Mouse (Mus musculus): ENCODE data around the gene Pxn.

Gene Pxn

GRCm38 (mm10) chr5:115526456-115527202 lies 20.2 kb downstream of the Pxn start:
- no peak for DNase-seq (ENCODE audit: low spot score in 2 of 2)

- no peak for DNase-seq (ENCODE audit: low spot score in 2 of 2)
These were observed 21.7 kb downstream of the Pxn start for GRCm38 (mm10) chr5:115528128-115528527.

- no peak for DNase-seq (ENCODE audit: low spot score in 2 of 2)
These were observed 22.9 kb downstream of the Pxn start for GRCm38 (mm10) chr5:115529364-115529741.

GRCm38 (mm10) chr5:115529742-115530446 lies 23.4 kb downstream of the Pxn start:
- DNase-seq (ENCODE audit: low spot score in 2 of 2), result no peak

GRCm38 (mm10) chr5:115530447-115530809 lies 24.0 kb downstream of the Pxn start:
- DNase-seq (ENCODE audit: low spot score in 2 of 2), result peak in 1 of 2 experiments; percentile 45

- DNase-seq (ENCODE audit: low spot score in 2 of 2), result peak in 1 of 2 experiments; percentile 84
These were observed 25.3 kb downstream of the Pxn start for GRCm38 (mm10) chr5:115531671-115532270.

- no peak for DNase-seq (ENCODE audit: low spot score in 2 of 2)
These were observed 27.8 kb downstream of the Pxn start for GRCm38 (mm10) chr5:115534290-115534731.

- no peak for DNase-seq (ENCODE audit: low spot score in 2 of 2)
These were observed 28.4 kb downstream of the Pxn start for GRCm38 (mm10) chr5:115534856-115535255.

GRCm38 (mm10) chr5:115535635-115536034 lies 29.2 kb downstream of the Pxn start:
- peak in 1 of 2 experiments; percentile 54 for DNase-seq (ENCODE audit: low spot score in 2 of 2)

GRCm38 (mm10) chr5:115538017-115538692 lies 31.7 kb downstream of the Pxn start:
- DNase-seq (ENCODE audit: low spot score in 2 of 2), result no peak

- peak; percentile 85 to 93 for DNase-seq (ENCODE audit: low spot score in 2 of 2)
These were observed 32.2 kb downstream of the Pxn start for GRCm38 (mm10) chr5:115538693-115539043.

- no peak for DNase-seq (ENCODE audit: low spot score in 2 of 2)
These were observed 36.3 kb downstream of the Pxn start for GRCm38 (mm10) chr5:115542635-115543384.

- DNase-seq (ENCODE audit: low spot score in 2 of 2), result no peak
These were observed 37.2 kb downstream of the Pxn start for GRCm38 (mm10) chr5:115543509-115544253.

- DNase-seq (ENCODE audit: low spot score in 2 of 2), result no peak
These were observed 38.2 kb downstream of the Pxn start for GRCm38 (mm10) chr5:115544655-115545185.

GRCm38 (mm10) chr5:115545636-115546035 lies 39.2 kb downstream of the Pxn start:
- no peak for DNase-seq (ENCODE audit: low spot score in 2 of 2)

- no peak for DNase-seq (ENCODE audit: low spot score in 2 of 2)
These were observed 40.1 kb downstream of the Pxn start for GRCm38 (mm10) chr5:115546536-115546935.

GRCm38 (mm10) chr5:115547014-115547413 lies 40.5 kb downstream of the Pxn start:
- no peak for DNase-seq (ENCODE audit: low spot score in 2 of 2)

GRCm38 (mm10) chr5:115547421-115547820 lies 40.9 kb downstream of the Pxn start:
- no peak for DNase-seq (ENCODE audit: low spot score in 2 of 2)

- DNase-seq (ENCODE audit: low spot score in 2 of 2), result no peak
These were observed 42.2 kb downstream of the Pxn start for GRCm38 (mm10) chr5:115548501-115549285.

Data from spleen, postnatal 10 days (tissue).